Mouse (Mus musculus) G1E-ER4 (cell line): Measurements from ENCODE around the gene Gab1. TPM values are rescaled to one million over a fixed set of nuclear protein-coding genes. Genes with fewer than 3 reads are reported as not detected.

Experiments
- GATA1 ChIP-seq: IDR thresholded peaks from one replicate; pipeline ENCODE4 v1.8.0; 2012; ENCODE audit warnings: low read length, inconsistent platforms
- polyA plus RNA-seq: library from polyadenylated mRNA; stranded (reverse); fragments of >175 nt; gene quantifications from 2 replicates; pipeline ENCODE4 v1.2.3, GENCODE M21; 2012

Gene Gab1
- polyA plus RNA-seq, 1 experiment: 4.1 TPM

DNA sequence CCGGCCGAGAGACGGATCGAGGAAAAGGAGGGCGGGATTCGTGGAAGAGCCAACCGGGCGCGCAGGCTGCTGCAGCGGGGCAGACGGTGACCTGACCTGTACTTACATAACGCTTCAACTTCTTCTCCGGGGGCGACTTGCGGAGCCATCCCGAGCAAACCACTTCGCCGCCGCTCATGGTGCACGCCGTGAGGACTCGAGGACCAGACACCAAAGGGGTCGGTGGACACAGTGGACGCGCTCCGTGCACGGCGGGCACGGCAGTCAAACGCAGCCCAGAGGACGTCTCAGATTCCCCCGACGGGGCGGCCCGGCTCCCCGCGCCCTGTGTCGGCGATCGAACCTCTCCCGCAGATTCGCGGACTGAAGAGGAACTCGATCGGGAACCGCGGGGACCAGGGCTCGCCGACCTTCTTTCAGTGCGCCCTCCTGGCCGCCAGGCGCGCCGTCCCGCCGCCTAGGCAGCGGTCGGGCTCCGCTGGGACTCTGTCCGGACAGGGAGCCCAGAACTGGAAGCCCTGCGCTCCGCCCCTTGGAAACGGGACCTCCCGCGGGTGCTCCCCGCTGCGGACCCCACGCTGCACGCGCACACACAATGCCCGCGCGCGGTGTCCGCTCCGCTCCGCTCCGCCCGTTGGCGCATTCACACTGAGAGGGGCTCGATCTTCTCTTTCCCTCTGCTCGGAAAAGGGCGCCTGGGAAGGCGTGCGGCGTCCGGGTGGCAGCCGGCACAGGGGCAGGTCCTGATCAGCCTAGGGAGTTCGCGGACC is 708 bp downstream of the Gab1 start:
- TF ChIP-seq GATA1: no peak

DNA sequence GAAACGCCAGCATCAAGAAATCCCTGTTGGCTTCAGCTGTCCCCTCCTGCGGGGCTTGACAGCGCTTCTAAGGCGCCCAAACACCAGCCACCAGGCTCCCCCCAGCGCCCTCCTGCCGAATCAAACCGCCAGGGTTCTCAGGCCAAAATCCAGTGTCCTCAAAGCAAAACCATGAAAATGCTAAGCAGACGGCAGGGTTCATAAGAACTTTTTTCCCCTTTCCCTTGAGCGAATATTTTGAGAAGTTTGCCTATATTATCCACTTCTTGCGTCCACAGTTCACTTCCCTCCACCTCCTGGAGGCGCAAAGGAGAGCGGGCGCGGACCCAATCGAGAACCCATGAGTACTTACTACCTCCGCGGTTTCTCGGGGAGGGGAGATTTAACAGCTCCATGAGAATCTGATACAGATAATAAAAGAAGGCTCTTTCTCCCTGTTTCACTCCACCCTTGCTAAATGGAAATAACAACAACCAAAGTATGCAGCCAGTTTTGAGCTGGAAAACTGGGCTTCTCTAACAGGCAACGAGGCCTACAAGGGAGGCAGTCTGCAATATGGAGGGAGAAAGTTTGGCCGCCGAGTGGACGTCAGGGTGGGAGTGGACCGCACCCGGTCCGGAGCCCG is 1.4 kb downstream of the Gab1 start:
- TF ChIP-seq GATA1: no peak

DNA sequence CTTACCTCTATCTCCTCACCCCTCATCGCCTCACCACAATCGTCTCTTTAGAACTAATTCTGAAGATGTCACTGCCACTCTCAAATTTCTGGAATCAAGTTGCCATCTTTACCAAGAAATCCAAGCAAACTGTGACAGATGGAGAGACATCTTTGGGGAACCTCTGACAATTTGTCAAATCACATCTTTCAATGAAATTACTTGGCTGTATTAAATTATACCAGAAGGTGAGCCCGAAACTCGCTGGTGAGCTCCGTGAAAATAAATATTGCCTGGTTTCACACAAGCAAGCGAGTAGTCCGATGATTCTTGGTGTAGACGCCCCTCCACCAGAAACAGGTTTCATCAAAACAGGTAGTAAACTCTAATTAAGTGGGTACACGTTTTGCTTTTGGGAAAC is 2.2 kb downstream of the Gab1 start:
- no peak for TF ChIP-seq GATA1

DNA sequence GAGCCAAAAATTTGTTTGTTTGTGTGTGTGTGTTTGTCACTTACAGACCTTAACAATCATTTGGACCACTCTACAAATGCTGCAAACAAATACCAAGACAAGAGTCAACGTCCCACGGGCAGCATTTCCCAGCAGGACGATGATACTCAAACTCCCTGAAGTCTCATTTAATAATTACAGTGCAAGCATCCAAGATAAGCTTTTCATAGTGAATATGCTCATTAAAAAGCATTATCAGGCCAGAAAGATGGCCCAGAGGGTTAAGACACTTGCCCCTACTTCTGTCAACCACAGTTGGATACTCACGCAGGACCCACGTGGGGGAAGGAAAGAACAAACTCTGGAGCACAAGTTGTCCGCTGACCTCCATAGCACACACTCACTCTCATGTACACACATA is 4.8 kb downstream of the Gab1 start:
- TF ChIP-seq GATA1: no peak

DNA sequence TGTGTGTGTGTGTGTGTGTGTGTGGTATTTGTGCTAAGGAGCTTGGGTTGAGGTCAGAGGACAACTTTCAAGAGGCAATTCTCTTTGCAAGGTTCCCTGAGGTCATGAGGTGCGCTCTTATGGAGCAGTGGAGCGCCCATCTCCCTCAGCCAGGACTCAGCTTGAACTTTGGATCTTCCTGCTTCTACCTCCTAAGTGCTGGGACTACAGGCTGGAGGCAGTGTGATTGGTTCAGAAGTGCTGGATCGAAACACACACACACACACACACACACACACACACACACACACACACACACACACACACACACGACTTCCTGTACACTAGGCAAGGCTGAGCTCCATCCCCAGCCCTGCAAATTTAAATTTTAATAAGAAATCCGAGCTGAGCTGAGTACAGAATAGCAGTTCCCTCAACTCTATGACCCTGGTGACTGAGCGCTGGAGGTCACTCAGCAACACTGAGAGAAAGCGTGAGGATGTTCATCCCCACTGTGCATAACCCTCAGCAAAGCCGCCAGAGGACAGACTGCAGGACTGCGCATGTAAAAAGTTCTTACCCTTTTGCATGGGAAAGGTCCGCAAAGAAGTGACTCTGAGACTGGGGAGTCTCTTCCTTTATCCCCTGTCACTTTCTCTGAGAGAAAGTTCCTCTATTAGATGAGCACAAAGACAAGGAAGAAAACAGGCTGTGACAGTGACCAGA is 6.4 kb downstream of the Gab1 start:
- no peak for TF ChIP-seq GATA1

DNA sequence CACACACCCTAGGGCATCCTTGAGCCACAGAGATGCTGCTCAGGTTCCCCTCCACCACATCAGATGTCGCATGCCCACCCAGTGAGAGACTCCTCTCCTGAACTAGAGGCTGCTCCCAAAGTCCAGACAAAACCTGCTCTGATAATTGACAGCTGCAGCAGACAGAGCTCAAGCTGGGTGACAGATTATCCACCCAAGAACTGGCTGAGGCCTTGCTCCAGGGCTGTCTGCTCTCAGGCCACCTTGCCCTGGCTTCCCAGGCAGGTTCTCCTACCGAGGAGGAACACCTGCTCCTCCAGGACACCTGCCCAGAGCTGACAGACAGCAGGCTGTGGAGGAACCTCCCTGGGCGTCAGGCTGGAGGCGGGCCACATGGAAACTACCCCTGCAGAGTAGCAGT is 7.6 kb downstream of the Gab1 start:
- TF ChIP-seq GATA1: no peak

DNA sequence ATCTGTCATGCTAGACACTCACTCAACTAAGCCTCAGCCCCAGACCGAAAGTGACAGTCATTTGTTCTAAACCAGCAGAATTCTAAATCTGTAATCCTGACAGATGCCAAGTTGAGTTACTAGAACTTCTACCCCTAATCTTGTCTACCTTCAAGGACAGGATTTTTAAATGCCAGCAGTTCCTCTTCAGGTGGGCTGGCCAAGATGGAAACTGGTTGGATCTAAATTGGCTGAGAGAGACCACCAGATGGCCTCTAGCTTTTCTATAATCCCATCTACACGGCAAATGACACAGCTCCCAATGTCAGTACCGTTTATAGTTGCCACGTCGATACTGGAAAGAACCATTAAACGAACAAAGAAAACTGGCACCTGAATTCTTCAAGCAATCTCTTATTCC is 8.9 kb downstream of the Gab1 start:
- no peak for TF ChIP-seq GATA1

DNA sequence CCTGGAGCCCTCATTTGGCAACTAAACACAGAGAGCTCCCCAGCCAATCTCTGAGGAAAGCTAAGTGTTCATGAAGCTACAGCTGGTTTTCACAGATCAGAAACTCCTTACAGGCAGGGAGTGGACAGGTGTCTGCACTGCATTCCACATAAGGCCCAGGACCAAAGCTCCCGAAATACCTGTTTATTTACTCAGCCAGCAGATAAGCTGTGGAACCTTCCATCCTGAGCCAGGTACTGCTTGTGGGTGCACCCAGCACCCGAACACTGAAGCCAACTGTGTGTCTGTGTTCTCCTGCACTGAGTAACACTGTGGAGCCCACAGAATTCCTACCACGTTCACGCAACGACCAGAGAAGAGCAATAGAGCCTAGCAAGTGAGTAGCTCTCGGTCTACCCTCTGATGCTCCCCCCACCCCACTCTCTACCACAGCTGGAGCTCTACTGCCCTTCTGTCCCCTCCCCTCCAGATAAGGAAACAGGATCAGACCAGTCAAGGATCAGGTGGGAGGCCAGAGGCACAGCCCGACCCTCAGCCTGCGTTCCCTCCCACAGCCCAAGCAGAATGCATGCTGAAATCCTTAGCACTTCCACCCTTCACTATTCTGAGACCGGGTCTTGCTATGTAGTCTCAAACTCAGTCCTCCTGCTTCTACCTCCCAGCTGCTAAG is 9.6 kb downstream of the Gab1 start:
- TF ChIP-seq GATA1: no peak

DNA sequence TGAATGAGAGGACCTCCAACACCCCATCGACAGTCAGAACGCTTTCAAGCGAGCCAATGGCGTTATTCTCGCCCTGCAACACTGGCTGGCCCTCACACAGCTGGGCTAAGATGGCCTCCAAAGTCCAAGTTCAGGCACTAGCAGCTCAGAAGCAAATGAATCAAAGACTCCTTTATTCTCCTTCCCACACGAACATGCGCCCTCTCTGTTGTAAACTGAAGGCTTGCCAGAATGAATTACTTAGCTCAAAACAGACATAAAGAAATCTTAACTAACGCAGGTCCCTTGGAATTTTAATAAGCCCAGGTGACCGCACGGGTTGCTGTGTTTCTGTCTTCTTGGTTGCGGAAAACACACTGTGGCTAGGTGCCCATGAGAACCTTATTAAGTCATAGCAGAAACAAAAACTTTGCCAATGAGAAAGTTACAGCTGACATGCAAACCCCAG is 10.4 kb downstream of the Gab1 start:
- no peak for TF ChIP-seq GATA1

DNA sequence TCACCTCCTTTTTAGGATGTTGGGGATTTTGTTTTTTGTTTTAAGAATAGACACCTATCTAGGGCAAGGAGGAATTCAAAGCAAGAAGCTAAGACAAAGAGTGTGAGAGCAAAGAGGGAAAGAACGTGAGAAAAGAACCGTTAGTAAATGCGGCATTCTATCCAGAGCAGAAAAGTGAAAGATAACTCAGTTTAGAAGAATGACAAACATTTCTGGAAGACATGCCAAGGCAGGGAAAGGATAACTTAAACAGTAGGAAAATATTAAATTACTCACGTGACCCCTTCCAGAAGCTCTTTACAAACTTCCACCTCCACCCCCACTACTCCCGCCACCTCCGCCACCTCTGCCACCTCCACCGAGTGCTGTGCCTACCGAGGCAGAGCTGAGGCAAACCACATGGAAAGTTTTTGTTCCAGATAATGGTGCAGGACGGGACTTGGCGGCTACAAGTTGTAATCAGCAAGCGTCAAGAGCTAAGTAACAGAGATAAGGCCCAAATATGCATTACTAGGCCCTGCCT is 11.5 kb downstream of the Gab1 start:
- peak; percentile 74 for TF ChIP-seq GATA1

DNA sequence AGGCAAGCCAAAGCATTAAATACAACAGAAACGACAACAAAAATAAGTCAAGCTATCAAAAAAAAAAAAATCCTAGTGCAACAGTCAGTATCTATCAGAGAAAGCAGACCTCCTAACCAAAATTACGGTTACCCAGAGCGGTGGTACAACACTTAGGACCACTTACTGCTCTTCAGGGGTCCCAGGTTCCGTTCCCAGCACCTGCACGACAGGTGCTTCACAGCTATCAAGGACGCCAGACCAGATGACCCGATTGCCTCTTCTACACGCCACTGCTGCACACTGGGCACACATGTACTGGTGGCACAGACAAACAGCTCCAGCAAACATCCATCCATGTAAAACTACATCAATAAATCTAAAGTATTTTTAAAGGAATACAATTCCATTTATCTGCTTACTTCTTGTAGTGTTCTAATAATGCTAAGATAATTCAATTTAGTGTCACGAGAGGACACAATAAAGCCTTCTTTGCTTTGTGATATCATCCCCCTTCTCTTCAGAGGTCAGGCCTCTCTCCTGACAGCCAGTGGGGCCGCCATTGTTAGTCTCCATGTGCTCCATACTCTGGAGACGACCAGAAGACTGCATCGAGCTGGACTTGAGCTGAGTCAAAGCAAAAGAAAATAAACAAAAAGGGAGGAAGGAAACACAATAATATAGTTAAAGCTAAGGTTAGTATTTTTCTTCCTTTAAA is 12.2 kb downstream of the Gab1 start:
- TF ChIP-seq GATA1: no peak

DNA sequence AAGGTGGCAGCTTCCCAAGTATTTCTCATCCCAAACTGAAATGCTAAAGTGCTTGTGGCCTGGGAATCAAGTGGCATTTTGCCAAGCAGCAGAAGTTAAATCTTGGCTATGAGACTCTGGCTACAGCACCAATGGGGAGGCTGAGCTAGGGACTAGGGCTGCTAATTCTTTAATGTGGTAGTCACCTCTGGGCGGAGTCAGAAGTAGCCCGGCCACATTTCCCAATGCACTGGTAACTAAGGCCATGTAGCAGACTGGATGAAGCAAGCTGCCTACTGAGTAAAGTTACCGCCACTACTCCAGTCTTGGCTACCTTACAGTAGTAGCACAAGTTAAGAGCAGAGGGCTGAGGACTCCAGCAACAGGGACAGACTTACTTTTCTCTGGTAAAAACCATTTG is 12.7 kb downstream of the Gab1 start:
- TF ChIP-seq GATA1: no peak

DNA sequence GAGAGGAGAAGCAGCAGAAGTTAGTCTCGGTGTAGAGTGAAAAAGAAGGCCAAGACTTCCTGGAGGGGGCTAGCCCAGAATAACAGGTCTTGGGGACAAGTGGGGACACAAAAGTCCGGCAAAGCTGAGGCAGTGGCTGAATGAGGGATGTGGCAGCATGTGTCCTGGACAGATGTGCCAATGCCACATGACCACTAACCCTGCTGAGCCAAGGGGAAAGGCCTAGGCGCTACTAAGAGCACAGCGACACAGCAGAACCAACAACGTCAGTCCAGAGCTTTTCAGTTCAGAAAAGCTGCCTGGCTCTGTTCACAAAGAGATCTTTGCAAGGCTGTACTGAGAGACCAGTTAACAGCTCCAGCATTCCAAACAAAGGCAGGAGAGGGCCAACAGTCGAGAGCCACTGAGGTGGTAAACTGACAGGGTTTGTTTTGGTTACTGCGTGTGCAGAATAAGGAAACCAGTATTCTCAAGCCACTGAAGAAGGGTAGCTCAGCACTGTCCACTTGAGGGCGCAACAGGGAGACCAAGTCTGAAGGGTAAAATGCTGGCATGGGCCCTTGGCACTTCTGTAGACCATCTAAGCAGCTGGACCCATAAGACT is 15.0 kb downstream of the Gab1 start:
- TF ChIP-seq GATA1: no peak

DNA sequence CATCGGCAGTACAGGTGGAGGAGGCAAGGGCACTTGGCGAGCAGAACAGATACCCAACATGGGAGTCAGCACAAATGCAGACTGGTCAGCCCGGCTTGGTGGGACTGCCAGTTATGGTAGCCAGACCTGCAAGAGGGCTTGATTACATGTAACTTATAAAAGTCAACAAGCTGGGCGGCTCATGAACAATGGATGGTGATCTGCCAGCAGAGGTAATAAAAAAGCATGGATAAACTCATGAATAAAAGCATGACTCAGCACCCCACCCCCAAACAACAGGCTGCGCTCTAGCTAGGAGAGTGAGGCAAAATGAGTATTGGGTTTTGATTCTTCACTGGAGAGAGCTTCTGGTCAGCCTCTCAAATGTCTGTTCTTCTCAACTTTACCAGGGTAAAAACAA is 16.9 kb downstream of the Gab1 start:
- TF ChIP-seq GATA1: no peak
